Mouse (Mus musculus): ENCODE measurements at regions not wholly inside any gene's neighbourhood (a gene's known extent, or its start where the extent isn't known, plus 50 kb on each side); places are given as distances from the start of the nearest gene placed in this dataset.
A peak's percentile ranks its signal among the peaks of the same experiment; 100 is the strongest.

- peak; percentile 64 to 81 for DNase-seq (ENCODE audit: extremely low spot score in 1 of 2, low spot score in 1 of 2)
These were observed 341.8 kb upstream of the Mms22l start for GRCm38 (mm10) chr4:24154418-24154817.

DNA sequence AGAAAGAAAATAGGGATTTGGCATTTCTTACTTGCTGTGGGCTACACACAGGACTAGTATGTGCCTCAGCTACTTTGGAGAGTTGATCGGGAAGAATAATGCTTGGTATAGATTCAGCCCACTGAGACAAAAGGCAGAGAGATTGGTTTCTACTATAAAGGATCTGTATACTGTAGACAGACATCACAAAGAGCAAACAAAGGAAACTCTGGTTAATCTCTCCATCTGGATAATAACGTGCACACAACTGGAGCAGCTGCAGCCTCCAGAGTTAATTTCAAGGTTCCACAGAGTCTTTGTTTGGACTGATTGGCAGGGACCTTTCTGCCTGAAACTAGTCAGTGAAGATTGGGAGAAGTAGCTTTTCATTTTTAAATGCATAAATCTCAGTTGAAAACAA is 322.5 kb upstream of the Mms22l start:
- no peak for DNase-seq (ENCODE audit: extremely low spot score in 1 of 2, low spot score in 1 of 2)

- DNase-seq (ENCODE audit: extremely low spot score in 1 of 2, low spot score in 1 of 2), result no peak
These were observed 282.8 kb upstream of the Mms22l start for GRCm38 (mm10) chr4:24213262-24214036.

- DNase-seq (ENCODE audit: extremely low spot score in 1 of 2, low spot score in 1 of 2), result no peak
These were observed 282.3 kb upstream of the Mms22l start for GRCm38 (mm10) chr4:24214037-24214362.

DNA sequence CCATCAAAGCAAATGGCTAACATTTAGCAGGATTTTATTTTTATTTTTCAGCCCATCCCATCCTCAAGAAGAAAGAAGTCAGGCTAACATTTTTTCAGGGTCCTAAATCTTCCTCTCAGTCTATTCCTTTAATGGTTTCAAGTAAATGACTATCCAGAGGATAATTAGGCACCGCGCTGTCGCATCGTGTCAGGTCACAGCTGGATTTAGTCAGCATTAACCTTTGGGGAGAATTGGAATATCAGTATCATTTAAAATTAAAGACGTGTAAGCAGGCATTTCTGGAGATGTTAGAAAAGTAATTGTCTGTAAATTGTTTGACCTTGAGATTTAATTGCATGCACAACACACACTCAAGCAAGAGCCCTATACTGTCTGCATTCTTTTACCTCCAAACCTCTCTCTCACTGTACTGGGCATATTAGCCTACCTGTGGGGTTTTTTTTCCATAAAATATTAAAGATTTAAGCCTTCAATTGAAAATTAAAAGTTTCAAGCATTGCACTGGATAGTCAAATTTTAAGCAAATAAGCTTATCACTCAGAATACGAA is 277.8 kb upstream of the Mms22l start:
- no peak for DNase-seq (ENCODE audit: extremely low spot score in 1 of 2, low spot score in 1 of 2)

- no peak for DNase-seq (ENCODE audit: extremely low spot score in 1 of 2, low spot score in 1 of 2)
These were observed 277.2 kb upstream of the Mms22l start for GRCm38 (mm10) chr4:24219074-24219497.

DNA sequence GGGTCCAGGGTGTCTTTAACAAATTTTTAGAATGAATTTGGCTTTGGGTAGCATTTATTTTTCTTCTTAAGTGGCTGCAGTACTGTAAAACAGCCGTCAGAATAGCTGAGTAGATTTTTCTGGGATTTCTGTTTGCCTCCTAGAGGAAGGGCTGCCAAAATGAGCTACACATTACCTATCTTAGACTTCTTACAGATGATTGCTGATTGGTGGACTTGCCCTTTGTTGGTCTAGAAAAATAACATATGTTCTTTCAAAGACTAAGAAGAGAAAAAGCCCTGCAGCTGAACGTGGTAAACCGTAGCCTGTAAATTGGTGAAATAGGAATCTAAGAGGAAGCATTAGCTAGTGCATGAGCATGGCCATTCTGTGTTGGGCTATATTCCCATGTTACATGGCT is 276.7 kb upstream of the Mms22l start:
- DNase-seq (ENCODE audit: extremely low spot score in 1 of 2, low spot score in 1 of 2), result no peak

DNA sequence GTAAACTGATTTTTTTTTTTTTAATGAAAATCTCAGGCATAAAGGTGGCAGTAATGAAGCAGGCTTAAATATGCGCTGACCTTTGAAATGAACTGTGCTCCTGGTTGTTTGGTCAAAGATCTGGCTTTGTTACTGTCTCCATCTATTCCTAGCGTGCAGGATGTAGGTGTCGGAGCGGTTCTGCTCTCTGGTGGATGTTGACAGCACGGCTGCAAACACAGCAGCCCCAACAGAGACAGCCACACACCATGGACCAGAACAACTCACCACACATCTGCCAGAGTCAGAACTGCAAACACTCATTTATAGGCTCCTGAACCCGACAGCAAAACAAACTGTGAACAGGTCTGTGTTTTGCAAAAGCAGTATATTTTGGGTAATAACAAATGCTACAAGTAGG is 251.1 kb upstream of the Mms22l start:
- DNase-seq (ENCODE audit: extremely low spot score in 1 of 2, low spot score in 1 of 2), result no peak

DNA sequence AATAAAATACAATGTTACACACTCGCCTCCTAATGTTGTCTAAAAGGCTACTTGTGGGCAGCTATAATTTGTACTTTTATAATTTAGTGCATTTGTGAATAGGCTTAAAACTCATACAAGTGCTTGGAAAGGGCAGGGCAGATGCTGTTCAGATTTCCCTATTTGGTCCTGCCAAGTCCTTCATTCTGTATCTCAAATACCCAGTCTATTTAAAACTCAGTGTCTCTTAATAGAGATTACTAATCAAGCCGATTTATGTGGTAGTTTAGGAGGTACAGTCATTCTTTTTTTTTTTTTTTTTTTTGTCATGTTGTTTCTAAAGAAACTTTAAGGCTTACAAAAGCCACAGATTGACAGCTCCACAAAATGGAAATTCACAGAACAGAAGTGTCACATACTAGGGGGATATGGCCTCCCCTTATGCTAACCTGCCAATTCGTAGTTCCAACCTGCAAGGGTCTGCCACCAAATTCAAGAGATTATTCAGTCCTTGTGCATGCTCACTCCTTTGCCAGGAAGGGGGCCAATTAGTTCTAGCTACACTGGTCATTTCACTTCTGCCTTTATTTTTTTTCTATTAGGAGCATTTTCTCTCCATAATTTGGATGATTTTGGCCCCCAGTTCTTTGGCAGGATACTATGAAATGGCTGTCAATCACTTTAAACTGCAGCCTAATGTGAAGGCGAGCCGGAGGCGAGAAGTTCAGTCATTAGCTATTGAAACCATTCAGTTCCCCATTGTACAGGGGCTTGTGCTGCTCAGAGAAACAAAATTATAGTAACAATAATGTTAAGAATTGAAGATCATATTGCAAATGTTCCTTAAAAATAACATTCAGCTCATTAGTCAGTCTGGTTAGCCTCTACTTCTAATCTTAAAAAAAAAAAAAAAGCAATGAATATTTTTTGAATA is 247.9 kb upstream of the Mms22l start:
- no peak for DNase-seq (ENCODE audit: extremely low spot score in 1 of 2, low spot score in 1 of 2)

GRCm38 (mm10) chr4:24249243-24249970 is 246.8 kb upstream of the Mms22l start:
- DNase-seq (ENCODE audit: extremely low spot score in 1 of 2, low spot score in 1 of 2), result peak in 1 of 2 experiments; percentile 14

DNA sequence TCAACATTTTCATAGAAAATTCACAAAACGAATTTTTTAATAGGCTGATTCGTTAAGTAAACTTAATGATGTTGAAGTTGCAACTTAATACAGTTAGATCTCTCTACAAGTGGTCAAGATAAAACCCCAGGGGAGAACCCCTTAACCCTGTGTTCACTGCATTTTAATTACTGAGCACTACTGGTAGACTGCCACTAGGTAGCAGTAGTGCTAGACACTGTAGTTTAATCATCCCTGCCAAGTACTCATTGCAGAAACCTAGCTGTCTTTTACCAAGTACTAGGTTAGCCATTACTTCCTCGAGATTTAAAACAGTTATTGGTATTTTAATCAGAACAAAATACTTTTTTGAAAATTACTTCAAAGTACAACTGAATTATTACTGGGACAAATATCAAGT is 218.1 kb upstream of the Mms22l start:
- DNase-seq (ENCODE audit: extremely low spot score in 1 of 2, low spot score in 1 of 2), result no peak

Data from layer of hippocampus, postnatal 25 days (tissue).